Mouse (Mus musculus) liver, postnatal 0 days (tissue): ENCODE results near the gene Lypd5.

Experiments used
- CTCF ChIP-seq: sonication (generic); IDR thresholded peaks from 2 replicates; pipeline ENCODE4 v1.5.1; 2016; ENCODE audit warnings: antibody characterized with exemption, low read depth
- EP300 ChIP-seq: IDR thresholded peaks from 2 replicates; pipeline ENCODE4 v1.6.1; 2016; ENCODE audit warnings: antibody characterized with exemption, low read depth, mild to moderate bottlenecking

DNA sequence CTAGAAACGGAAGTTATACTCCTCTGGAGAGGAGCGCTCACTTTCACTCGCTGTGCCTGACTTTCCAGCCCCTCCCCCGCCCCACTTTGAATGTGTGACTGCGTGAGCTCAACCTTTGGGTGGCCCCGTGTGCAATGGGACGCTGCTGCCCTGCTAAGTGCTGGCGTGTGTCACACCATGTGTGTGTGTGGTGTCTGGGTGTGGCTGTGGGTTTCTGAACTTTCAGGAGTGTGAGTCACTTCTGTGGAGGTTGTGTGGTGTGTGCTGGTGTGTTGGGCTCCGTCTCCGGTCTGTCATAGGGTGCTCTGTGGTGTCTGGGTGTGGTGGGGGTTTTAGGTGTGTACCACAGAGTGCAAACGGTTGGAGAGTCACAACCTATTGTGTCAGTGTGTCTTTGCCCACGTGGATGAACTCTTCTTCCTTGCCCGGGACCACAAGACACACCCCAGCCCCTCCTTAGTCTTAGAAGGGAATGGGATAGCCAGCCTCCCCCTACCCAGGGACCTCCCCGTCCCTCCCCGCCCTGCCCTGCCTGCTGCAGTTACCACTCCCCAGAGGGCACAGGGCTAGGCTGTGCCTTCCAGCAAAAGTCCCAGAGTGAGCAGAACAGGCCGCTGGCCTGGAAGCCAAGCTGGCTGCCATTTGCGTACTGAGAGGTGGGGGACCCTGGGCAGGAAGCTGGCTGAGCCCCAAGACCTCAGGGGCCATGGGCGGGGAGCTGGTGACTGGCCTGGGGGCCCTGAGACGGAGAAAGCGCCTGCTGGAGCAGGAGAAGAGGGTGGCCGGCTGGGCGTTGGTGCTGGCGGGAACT lies 20.9 kb downstream of the Lypd5 start, which contains the start of gene Kcnn4:
- TF ChIP-seq CTCF (no peak), EP300 (peak; percentile 33; the same call in 1 of the 2 replicates)
